Mouse (Mus musculus): Measurements from ENCODE around the gene Cd70. TPM values are rescaled to one million over a fixed set of nuclear protein-coding genes. Genes with fewer than 3 reads are reported as not detected.

Gene Cd70
- polyA plus RNA-seq, 1 experiment from 2014 or later = 1.9 TPM

- Histone ChIP-seq H3K27ac (replicated peaks) (no peak overlapping the region), H3K4me2 (no peak overlapping the region), H3K9ac (no peak overlapping the region), H3K4me3 (no peak overlapping the region), H3K36me3 (no peaks in the 10 kb centered on the region), H3K9me3 (no peaks in the 10 kb centered on the region), H3K27me3 (no peaks in the 10 kb centered on the region), H3K4me1 (replicated peaks) (peaks cover 14% of the 10 kb centered on the region)
- 91% methylated on average over 5 of the region's 5 CpGs for whole genome bisulfite sequencing
- no peak for ATAC-seq (ENCODE audit: low FRiP score, low read depth)
Measured at GRCm38 (mm10) chr17:57107064-57107463, 42.5 kb downstream of the Cd70 start.

DNA sequence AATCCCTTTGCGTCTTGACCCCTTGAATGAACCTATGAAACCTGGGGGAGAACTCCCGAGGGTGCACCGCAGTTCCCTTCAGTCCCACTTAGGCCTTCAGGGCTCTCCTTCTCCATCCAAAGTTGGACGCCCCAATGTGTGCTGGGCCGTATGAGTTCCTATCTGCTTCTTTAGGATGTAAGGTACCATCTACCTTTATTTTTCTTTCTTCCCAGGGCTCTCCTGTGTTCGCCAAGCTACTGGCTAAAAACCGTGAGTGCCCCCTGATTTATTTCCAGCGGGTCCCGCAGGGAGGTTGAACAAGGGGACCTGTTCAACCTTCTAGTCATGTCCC is 43.6 kb downstream of the Cd70 start:
- H3K4me1 ChIP-seq (replicated peaks) = peaks cover 14% of the 10 kb centered on the region
- no peaks in the 10 kb centered on the region for H3K36me3 ChIP-seq
- peak overlapping the region; percentile 96 for H3K4me2 ChIP-seq
- 4% methylated on average over 9 of the region's 9 CpGs for WGBS
- no peaks in the 10 kb centered on the region for H3K27me3 ChIP-seq
- peak overlapping the region; percentile 81; the same call in 1 of the 2 replicates for H3K9ac ChIP-seq
- no peak overlapping the region for H3K27ac ChIP-seq (replicated peaks)
- H3K4me3 ChIP-seq = peak overlapping the region; percentile 59
- no peak; the same call in 1 of the 2 replicates for ATAC-seq (ENCODE audit: low FRiP score, low read depth)
- no peaks in the 10 kb centered on the region for H3K9me3 ChIP-seq

- Histone ChIP-seq H3K4me3 (peak within 1 kb of the TSS; percentile 59), H3K4me1 (replicated peaks) (peaks cover 14% of the 10 kb centered on the region), H3K27me3 (no peaks in the 10 kb centered on the region), H3K27ac (replicated peaks) (peak within 1 kb of the TSS; percentile 57), H3K9me3 (no peaks in the 10 kb centered on the region), H3K36me3 (no peaks in the 10 kb centered on the region), H3K4me2 (peak within 1 kb of the TSS; percentile 96), H3K9ac (peak within 1 kb of the TSS; percentile 81)
- under 1% methylated on average over 59 of the region's 61 CpGs for WGBS
- ATAC-seq (ENCODE audit: low FRiP score, low read depth) = peak; percentile 86
Measured at GRCm38 (mm10) chr17:57105181-57106034, 44.2 kb downstream of the Cd70 start, which contains the start of gene Tnfsf9. Gene Tnfsf9, plus strand, starts transcription at chr17:57105325.

DNA sequence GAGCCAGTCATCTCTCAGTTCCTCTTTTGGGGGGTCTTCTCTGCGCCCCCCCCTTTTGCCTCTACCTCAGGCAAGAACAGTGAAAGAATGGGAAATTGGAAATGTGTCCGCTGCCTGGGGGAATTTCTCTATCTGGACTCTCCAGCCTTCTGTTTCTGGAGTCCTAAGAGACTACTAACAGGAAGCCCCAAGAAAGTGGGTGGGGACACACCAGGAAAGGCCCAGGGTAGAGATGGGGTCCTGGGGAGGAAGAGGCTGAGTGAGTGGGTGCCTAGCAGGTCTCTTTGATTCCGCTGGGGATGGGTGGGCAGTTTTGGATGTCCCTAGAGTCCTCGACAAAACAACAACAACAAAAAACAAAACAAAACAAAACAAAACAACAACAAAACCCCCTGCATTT is 45.1 kb downstream of the Cd70 start:
- no peak for ATAC-seq (ENCODE audit: low FRiP score, low read depth)
- WGBS = 47% methylated on average over 4 of the region's 4 CpGs
- no peaks in the 10 kb centered on the region for H3K36me3 ChIP-seq
- H3K9me3 ChIP-seq = no peaks in the 10 kb centered on the region
- peak overlapping the region; percentile 81 for H3K9ac ChIP-seq
- peak overlapping the region; percentile 59 for H3K4me3 ChIP-seq
- peaks cover 14% of the 10 kb centered on the region for H3K4me1 ChIP-seq (replicated peaks)
- no peak overlapping the region for H3K27ac ChIP-seq (replicated peaks)
- no peaks in the 10 kb centered on the region for H3K27me3 ChIP-seq
- H3K4me2 ChIP-seq = peak overlapping the region; percentile 96

GRCm38 (mm10) chr17:57102276-57102675 is 47.3 kb downstream of the Cd70 start:
- Histone ChIP-seq H3K9me3 (no peaks in the 10 kb centered on the region), H3K27ac (replicated peaks) (no peak overlapping the region), H3K27me3 (no peaks in the 10 kb centered on the region), H3K9ac (no peak overlapping the region), H3K4me2 (no peak overlapping the region), H3K36me3 (no peaks in the 10 kb centered on the region), H3K4me3 (no peak overlapping the region), H3K4me1 (replicated peaks) (peaks cover 14% of the 10 kb centered on the region)
- no peak for ATAC-seq (ENCODE audit: low FRiP score, low read depth)
- WGBS = 82% methylated on average over 2 of the region's 2 CpGs

DNA sequence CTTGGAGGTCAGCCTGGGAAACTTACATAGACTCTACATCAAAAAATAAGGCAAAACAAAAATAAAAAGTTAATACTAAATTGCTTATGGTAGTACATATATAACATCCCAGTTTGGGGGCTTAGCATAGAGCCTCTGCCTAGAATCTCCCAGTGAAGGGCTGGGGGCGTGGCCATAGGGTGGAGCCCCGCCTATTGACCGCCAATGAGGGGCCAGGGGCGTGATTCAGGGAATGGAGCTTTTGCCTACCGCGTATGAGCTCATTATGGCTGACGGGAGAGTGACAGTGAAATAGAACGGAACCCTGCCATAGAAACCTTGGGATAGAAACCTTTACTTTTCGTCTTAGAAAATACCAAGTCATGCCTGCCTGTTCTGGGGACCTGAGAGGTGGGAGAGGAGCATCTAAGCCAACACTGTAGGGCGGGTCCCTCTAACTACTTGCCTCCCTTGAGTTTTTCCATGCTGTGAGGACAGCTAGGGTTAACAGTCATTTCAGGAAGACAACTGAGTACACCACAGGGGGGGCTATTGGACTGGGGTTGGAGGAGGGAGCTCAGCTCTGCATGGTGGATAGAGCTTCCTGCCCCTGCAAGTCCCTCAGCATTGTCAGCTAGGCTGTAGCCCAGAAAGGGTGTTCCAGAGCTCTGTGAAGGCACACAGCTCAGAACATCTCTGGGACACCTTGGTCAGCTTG is 49.8 kb downstream of the Cd70 start:
- 8% methylated on average over 10 of the region's 10 CpGs for WGBS

GRCm38 (mm10) chr17:57098321-57098720 is 51.3 kb downstream of the Cd70 start:
- H3K4me2 ChIP-seq = no peak overlapping the region
- no peak overlapping the region for H3K27ac ChIP-seq (replicated peaks)
- no peak overlapping the region for H3K9ac ChIP-seq
- H3K4me1 ChIP-seq (replicated peaks) = peaks cover 9% of the 10 kb centered on the region
- H3K36me3 ChIP-seq = no peaks in the 10 kb centered on the region
- peaks cover 10% of the 10 kb centered on the region; the same call in 1 of the 2 replicates for H3K27me3 ChIP-seq
- no peak for ATAC-seq (ENCODE audit: low FRiP score, low read depth)
- no peak overlapping the region for H3K4me3 ChIP-seq
- 92% methylated on average over 5 of the region's 5 CpGs for WGBS
- no peaks in the 10 kb centered on the region for H3K9me3 ChIP-seq

More for the DNA sequence above, 49.8 kb downstream of the Cd70 start:
- H3K4me1 ChIP-seq (replicated peaks) = peaks cover 15% of the 10 kb centered on the region
- H3K4me2 ChIP-seq = no peak overlapping the region
- no peaks in the 10 kb centered on the region for H3K36me3 ChIP-seq
- H3K27ac ChIP-seq (replicated peaks) = no peak overlapping the region
- no peak overlapping the region for H3K9ac ChIP-seq
- H3K27me3 ChIP-seq = peaks cover 10% of the 10 kb centered on the region; the same call in 1 of the 2 replicates
- no peak for ATAC-seq (ENCODE audit: low FRiP score, low read depth)
- no peak overlapping the region for H3K4me3 ChIP-seq
- H3K9me3 ChIP-seq = no peaks in the 10 kb centered on the region

DNA sequence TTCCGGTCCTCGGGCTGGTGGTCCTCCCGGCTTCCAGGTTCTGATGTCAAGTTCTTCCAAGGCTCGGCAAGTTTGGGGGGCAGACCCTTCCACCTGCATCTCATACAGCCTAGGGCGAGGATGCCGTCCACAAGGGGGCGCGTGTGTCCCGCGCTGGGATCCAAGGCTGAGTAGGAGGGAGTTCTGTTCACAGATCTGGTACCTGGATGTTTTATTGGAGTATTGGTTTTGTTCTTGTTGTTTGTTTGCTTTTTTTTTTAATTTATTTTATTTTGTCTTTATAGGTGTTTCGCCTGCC is 53.0 kb downstream of the Cd70 start:
- no peak overlapping the region for H3K9ac ChIP-seq
- peaks cover 9% of the 10 kb centered on the region for H3K4me1 ChIP-seq (replicated peaks)
- no peaks in the 10 kb centered on the region for H3K9me3 ChIP-seq
- peaks cover 10% of the 10 kb centered on the region; the same call in 1 of the 2 replicates for H3K27me3 ChIP-seq
- no peaks in the 10 kb centered on the region for H3K36me3 ChIP-seq
- H3K4me2 ChIP-seq = peak overlapping the region; percentile 52
- H3K27ac ChIP-seq (replicated peaks) = no peak overlapping the region
- H3K4me3 ChIP-seq = peak overlapping the region; percentile 19
- WGBS = 2% methylated on average over 11 of the region's 11 CpGs
- peak; percentile 81 for ATAC-seq (ENCODE audit: low FRiP score, low read depth)

Other genes starting within 250 kb of the Cd70 start
- 89.1 and 93.3 TPM in 2 replicates for gene Mllt1, start 214.4 kb downstream of the Cd70 start, polyA plus RNA-seq (2015; fragmentation: Nextera tagmentation; extraction: Ambion mirVana)
- gene Acer1, start 167.7 kb downstream of the Cd70 start, polyA plus RNA-seq (2015; fragmentation: Nextera tagmentation; extraction: Ambion mirVana) = not detected in 2 replicates
- gene Clpp, start 159.5 kb downstream of the Cd70 start, polyA plus RNA-seq (2015; fragmentation: Nextera tagmentation; extraction: Ambion mirVana) = 166 and 168 TPM in 2 replicates
- 54.7 and 55.8 TPM in 2 replicates for gene Alkbh7, start 152.4 kb downstream of the Cd70 start, polyA plus RNA-seq (2015; fragmentation: Nextera tagmentation; extraction: Ambion mirVana)
- 0.51 and 0.61 TPM in 2 replicates for gene Pspn, start 149.8 kb downstream of the Cd70 start, polyA plus RNA-seq (2015; fragmentation: Nextera tagmentation; extraction: Ambion mirVana)
- 67.3 and 67.5 TPM in 2 replicates for gene Gtf2f1, start 138.5 kb downstream of the Cd70 start, polyA plus RNA-seq (2015; fragmentation: Nextera tagmentation; extraction: Ambion mirVana)
- 0.41 and 0.54 TPM in 2 replicates for gene Gm17949, start 138.3 kb downstream of the Cd70 start, polyA plus RNA-seq (2015; fragmentation: Nextera tagmentation; extraction: Ambion mirVana)
- 27.9 and 31.2 TPM in 2 replicates for gene Khsrp, start 118.3 kb downstream of the Cd70 start, polyA plus RNA-seq (2015; fragmentation: Nextera tagmentation; extraction: Ambion mirVana)
- gene Slc25a41, start 108.1 kb downstream of the Cd70 start, polyA plus RNA-seq (2015; fragmentation: Nextera tagmentation; extraction: Ambion mirVana) = not detected in 2 replicates
- 4.1 and 4.6 TPM in 2 replicates for gene Crb3, start 90.7 kb downstream of the Cd70 start, polyA plus RNA-seq (2015; fragmentation: Nextera tagmentation; extraction: Ambion mirVana)
- gene Slc25a23, start 89.9 kb downstream of the Cd70 start, polyA plus RNA-seq (2015; fragmentation: Nextera tagmentation; extraction: Ambion mirVana) = 43.1 and 45.0 TPM in 2 replicates
- gene Dennd1c, start 71.3 kb downstream of the Cd70 start, polyA plus RNA-seq (2015; fragmentation: Nextera tagmentation; extraction: Ambion mirVana) = 4.3 and 4.4 TPM in 2 replicates
- gene Tubb4a, start 62.0 kb downstream of the Cd70 start, polyA plus RNA-seq (2015; fragmentation: Nextera tagmentation; extraction: Ambion mirVana) = 329 and 394 TPM in 2 replicates
- 6.6 and 8.7 TPM in 2 replicates for gene Tnfsf9, start 44.5 kb downstream of the Cd70 start, polyA plus RNA-seq (2015; fragmentation: Nextera tagmentation; extraction: Ambion mirVana)
- gene Tnfsf14, start 44.4 kb upstream of the Cd70 start, polyA plus RNA-seq (2015; fragmentation: Nextera tagmentation; extraction: Ambion mirVana) = 0.08 TPM in 1 of 2 replicates, not detected in the other
- 1.2 and 1.9 TPM in 2 replicates for gene C3, start 78.4 kb upstream of the Cd70 start, polyA plus RNA-seq (2015; fragmentation: Nextera tagmentation; extraction: Ambion mirVana)
- gene Gpr108, start 98.7 kb upstream of the Cd70 start, polyA plus RNA-seq (2015; fragmentation: Nextera tagmentation; extraction: Ambion mirVana) = 22.3 and 24.0 TPM in 2 replicates
- gene Trip10, start 99.7 kb upstream of the Cd70 start, polyA plus RNA-seq (2015; fragmentation: Nextera tagmentation; extraction: Ambion mirVana) = 10.4 and 11.6 TPM in 2 replicates
- 1.7 and 1.8 TPM in 2 replicates for gene Vav1, start 129.3 kb upstream of the Cd70 start, polyA plus RNA-seq (2015; fragmentation: Nextera tagmentation; extraction: Ambion mirVana)
- gene Adgre1, start 208.9 kb upstream of the Cd70 start, polyA plus RNA-seq (2015; fragmentation: Nextera tagmentation; extraction: Ambion mirVana) = 3.5 and 4.6 TPM in 2 replicates